Mouse (Mus musculus) embryonic fibroblast, embryonic 13.5 days (primary cell): ENCODE measurements around the gene Fam193b.

Experiments used
- CTCF ChIP-seq: IDR thresholded peaks from 2 replicates; pipeline ENCODE4 v1.5.1; 2011; ENCODE audit warnings: mild to moderate bottlenecking, control low read depth, low read length, moderate library complexity, borderline replicate concordance; ENCODE audit not compliant: insufficient read depth
- POLR2A ChIP-seq: IDR thresholded peaks from 2 replicates; pipeline ENCODE4 v1.6.1; 2011; ENCODE audit warnings: low read depth, mild to moderate bottlenecking, control low read depth, low read length, moderate library complexity

DNA sequence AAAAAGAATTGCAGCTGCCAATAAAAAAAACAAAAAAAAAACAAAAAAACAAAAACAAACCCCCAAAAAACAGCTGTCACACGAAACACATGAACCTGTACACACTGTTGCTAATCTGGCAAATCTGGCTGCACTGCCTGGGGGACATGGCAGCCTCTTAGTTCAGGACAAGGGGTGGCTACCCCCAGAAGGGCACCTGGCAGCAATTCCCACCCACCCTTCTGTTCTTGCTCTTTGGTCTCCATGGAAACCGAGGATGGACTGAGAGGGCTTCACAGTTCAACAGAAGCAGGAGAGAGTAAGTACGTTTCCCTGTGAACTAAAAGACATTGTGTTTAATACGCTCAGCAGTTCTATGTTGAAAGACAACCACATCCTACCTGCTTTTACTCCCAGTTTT is 75.2 kb downstream of the Fam193b start:
- TF ChIP-seq POLR2A (no peak), CTCF (no peak)
